Mouse (Mus musculus) olfactory bulb, adult 2 months (tissue): ENCODE measurements at regions not wholly inside any gene's neighbourhood (a gene's known extent, or its start where the extent isn't known, plus 50 kb on each side); places are given as distances from the start of the nearest gene placed in this dataset.

ENCODE experiments used
- CTCF ChIP-seq: fragments of 200-500 bp; IDR thresholded peaks from 2 replicates; pipeline ENCODE4 v1.5.1; 2012; ENCODE audit warnings: low read depth, mild to moderate bottlenecking, low read length, moderate library complexity; ENCODE audit not compliant: insufficient read depth
- POLR2A ChIP-seq: fragments of 200-500 bp; IDR thresholded peaks from 2 replicates; pipeline ENCODE4 v1.6.1; 2012; ENCODE audit warnings: mild to moderate bottlenecking, low read depth, low read length, moderate library complexity; ENCODE audit not compliant: insufficient read depth

DNA sequence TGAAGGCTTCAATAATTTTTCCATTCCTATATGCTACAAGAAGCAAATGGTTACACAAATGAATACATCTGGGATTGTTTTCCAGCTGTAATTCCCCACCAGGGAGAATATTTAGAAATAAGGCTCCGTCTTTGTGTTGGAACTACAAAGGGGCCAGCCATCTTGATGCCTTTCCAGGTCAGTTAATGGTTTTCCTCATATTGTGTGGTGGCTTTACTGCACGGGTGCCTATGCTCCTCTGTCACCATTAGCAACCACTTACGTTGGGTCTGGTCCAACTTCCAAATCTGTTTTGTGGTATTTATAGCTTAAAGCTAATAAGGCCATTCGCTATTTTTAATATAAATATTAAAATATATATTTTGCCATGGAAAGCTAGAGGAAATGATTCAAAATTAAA, 312.1 kb upstream of the Meox2 start:
- TF ChIP-seq CTCF (no peak), POLR2A (no peak)
